Mouse (Mus musculus): ENCODE measurements around the gene Tmem164. TPM values are rescaled to one million over a fixed set of nuclear protein-coding genes. Genes with fewer than 3 reads are reported as not detected.
A peak's percentile ranks its signal among the peaks of the same experiment; 100 is the strongest.
"Not testable (repeated sequence)": the region's sequence is repeated elsewhere in the genome, so short reads cannot be mapped to it uniquely, and the experiment has no call there.

Gene Tmem164
- 53.4 and 54.8 TPM in 2 replicates for polyA plus RNA-seq (2015; fragmentation: Nextera tagmentation; extraction: Ambion mirVana)

- H3K27me3 ChIP-seq: no peaks in the 10 kb centered on the region; the same call in 1 of the 2 replicates
- H3K4me2 ChIP-seq: peak within 1 kb of the TSS; percentile 73
- peak within 1 kb of the TSS; percentile 64 for H3K9ac ChIP-seq
- no peaks in the 10 kb centered on the region for H3K9me3 ChIP-seq (replicated peaks)
- 16% methylated on average over 14 of the region's 38 CpGs for WGBS
- H3K4me3 ChIP-seq: peak within 1 kb of the TSS; percentile 71
- ATAC-seq (replicated peaks; ENCODE audit: insufficient number of reproducible peaks, insufficient read depth, low FRiP score, low read depth): peak; percentile 86
- peak within 1 kb of the TSS; percentile 97 for H3K27ac ChIP-seq
- peaks cover 21% of the 10 kb centered on the region for H3K4me1 ChIP-seq (replicated peaks)
- no peaks in the 10 kb centered on the region for H3K36me3 ChIP-seq
Measured at GRCm38 (mm10) chrX:142681056-142681615, at the start of gene Tmem164. Gene Tmem164 (plus strand): TSS chrX:142681406.

GRCm38 (mm10) chrX:142632990-142633389 lies 48.2 kb upstream of the Tmem164 start:
- ATAC-seq (replicated peaks; ENCODE audit: insufficient number of reproducible peaks, insufficient read depth, low FRiP score, low read depth): 0 out of 2 replicates have a peak, but pooled peaks have one; percentile 27
- not testable (repeated sequence) for H3K36me3 ChIP-seq

GRCm38 (mm10) chrX:142647202-142647601 lies 34.0 kb upstream of the Tmem164 start:
- Histone ChIP-seq H3K4me3 (no peak overlapping the region), H3K27me3 (no peaks in the 10 kb centered on the region), H3K9me3 (replicated peaks) (no peaks in the 10 kb centered on the region), H3K36me3 (no peaks in the 10 kb centered on the region), H3K4me2 (no peak overlapping the region), H3K9ac (no peak overlapping the region), H3K4me1 (replicated peaks) (no peaks in the 10 kb centered on the region), H3K27ac (no peak overlapping the region)
- ATAC-seq (replicated peaks; ENCODE audit: insufficient number of reproducible peaks, insufficient read depth, low FRiP score, low read depth): no peak
- 71% methylated on average over 1 of the region's 1 CpGs for WGBS

More at GRCm38 (mm10) chrX:142632990-142633389, 48.2 kb upstream of the Tmem164 start:
- not testable (repeated sequence) for H3K9me3 ChIP-seq (replicated peaks); H3K27me3 ChIP-seq; H3K27ac ChIP-seq; H3K4me1 ChIP-seq (replicated peaks); H3K4me3 ChIP-seq; H3K9ac ChIP-seq
- 19% methylated on average over 15 of the region's 19 CpGs for WGBS
- peak overlapping the region; percentile 38 for H3K4me2 ChIP-seq

- no peak overlapping the region for H3K4me3 ChIP-seq
- no peaks in the 10 kb centered on the region for H3K4me1 ChIP-seq (replicated peaks)
- H3K27me3 ChIP-seq: no peaks in the 10 kb centered on the region
- ATAC-seq (replicated peaks; ENCODE audit: insufficient number of reproducible peaks, insufficient read depth, low FRiP score, low read depth): no peak
- no peaks in the 10 kb centered on the region for H3K9me3 ChIP-seq (replicated peaks)
- H3K27ac ChIP-seq: no peak overlapping the region
- no peak overlapping the region for H3K9ac ChIP-seq
- H3K36me3 ChIP-seq: no peaks in the 10 kb centered on the region
- H3K4me2 ChIP-seq: no peak overlapping the region
- 39% methylated on average over 6 of the region's 6 CpGs for WGBS
Measured at GRCm38 (mm10) chrX:142650117-142650764, 31.0 kb upstream of the Tmem164 start.

- H3K4me2 ChIP-seq: no peak overlapping the region
- H3K4me3 ChIP-seq: no peak overlapping the region
- no peaks in the 10 kb centered on the region for H3K4me1 ChIP-seq (replicated peaks)
- H3K36me3 ChIP-seq: no peaks in the 10 kb centered on the region
- H3K27ac ChIP-seq: peak overlapping the region; percentile 57
- no peaks in the 10 kb centered on the region for H3K27me3 ChIP-seq
- ATAC-seq (replicated peaks; ENCODE audit: insufficient number of reproducible peaks, insufficient read depth, low FRiP score, low read depth): no peak
- H3K9me3 ChIP-seq (replicated peaks): no peaks in the 10 kb centered on the region
- H3K9ac ChIP-seq: no peak overlapping the region
- 48% methylated on average over 4 of the region's 4 CpGs for WGBS
Measured at GRCm38 (mm10) chrX:142664704-142665422, 16.3 kb upstream of the Tmem164 start.

- H3K4me3 ChIP-seq: no peak overlapping the region
- no peak for ATAC-seq (replicated peaks; ENCODE audit: insufficient number of reproducible peaks, insufficient read depth, low FRiP score, low read depth)
- H3K27ac ChIP-seq: peak overlapping the region; percentile 57; the same call in 1 of the 2 replicates
Measured at GRCm38 (mm10) chrX:142665423-142665805, 15.8 kb upstream of the Tmem164 start.

GRCm38 (mm10) chrX:142669312-142670091 lies 11.7 kb upstream of the Tmem164 start:
- no peaks in the 10 kb centered on the region for H3K36me3 ChIP-seq
- no peaks in the 10 kb centered on the region for H3K9me3 ChIP-seq (replicated peaks)
- WGBS: 62% methylated on average over 9 of the region's 9 CpGs
- H3K27me3 ChIP-seq: no peaks in the 10 kb centered on the region
- H3K4me2 ChIP-seq: no peak overlapping the region
- H3K9ac ChIP-seq: no peak overlapping the region
- H3K4me1 ChIP-seq (replicated peaks): no peaks in the 10 kb centered on the region
- H3K27ac ChIP-seq: no peak overlapping the region
- no peak overlapping the region for H3K4me3 ChIP-seq
- no peak for ATAC-seq (replicated peaks; ENCODE audit: insufficient number of reproducible peaks, insufficient read depth, low FRiP score, low read depth)

More at GRCm38 (mm10) chrX:142665423-142665805, 15.8 kb upstream of the Tmem164 start:
- Histone ChIP-seq H3K27me3 (no peaks in the 10 kb centered on the region), H3K4me1 (replicated peaks) (no peaks in the 10 kb centered on the region), H3K9me3 (replicated peaks) (no peaks in the 10 kb centered on the region), H3K4me2 (no peak overlapping the region), H3K36me3 (no peaks in the 10 kb centered on the region), H3K9ac (no peak overlapping the region)

GRCm38 (mm10) chrX:142670121-142670520 lies 11.1 kb upstream of the Tmem164 start:
- no peak overlapping the region for H3K4me3 ChIP-seq
- no peak overlapping the region for H3K4me2 ChIP-seq
- H3K4me1 ChIP-seq (replicated peaks): no peaks in the 10 kb centered on the region
- no peak overlapping the region for H3K27ac ChIP-seq
- no peaks in the 10 kb centered on the region for H3K9me3 ChIP-seq (replicated peaks)
- 52% methylated on average over 3 of the region's 3 CpGs for WGBS
- H3K9ac ChIP-seq: no peak overlapping the region
- H3K27me3 ChIP-seq: no peaks in the 10 kb centered on the region
- no peaks in the 10 kb centered on the region for H3K36me3 ChIP-seq
- no peak for ATAC-seq (replicated peaks; ENCODE audit: insufficient number of reproducible peaks, insufficient read depth, low FRiP score, low read depth)

GRCm38 (mm10) chrX:142671141-142671540 lies 10.1 kb upstream of the Tmem164 start:
- H3K9ac ChIP-seq: no peak overlapping the region
- WGBS: 64% methylated on average over 1 of the region's 1 CpGs
- no peaks in the 10 kb centered on the region for H3K36me3 ChIP-seq
- H3K4me1 ChIP-seq (replicated peaks): no peaks in the 10 kb centered on the region
- H3K9me3 ChIP-seq (replicated peaks): no peaks in the 10 kb centered on the region
- H3K27me3 ChIP-seq: no peaks in the 10 kb centered on the region
- ATAC-seq (replicated peaks; ENCODE audit: insufficient number of reproducible peaks, insufficient read depth, low FRiP score, low read depth): no peak
- H3K4me2 ChIP-seq: no peak overlapping the region
- no peak overlapping the region for H3K4me3 ChIP-seq
- no peak overlapping the region for H3K27ac ChIP-seq

- Histone ChIP-seq H3K9me3 (replicated peaks) (no peaks in the 10 kb centered on the region), H3K9ac (no peak overlapping the region), H3K27ac (no peak overlapping the region), H3K4me2 (no peak overlapping the region), H3K4me1 (replicated peaks) (no peaks in the 10 kb centered on the region), H3K27me3 (no peaks in the 10 kb centered on the region), H3K36me3 (no peaks in the 10 kb centered on the region), H3K4me3 (no peak overlapping the region)
- WGBS: 75% methylated on average over 1 of the region's 1 CpGs
- ATAC-seq (replicated peaks; ENCODE audit: insufficient number of reproducible peaks, insufficient read depth, low FRiP score, low read depth): no peak
Measured at GRCm38 (mm10) chrX:142672701-142673100, 8.5 kb upstream of the Tmem164 start.

GRCm38 (mm10) chrX:142677193-142677592 lies 4.0 kb upstream of the Tmem164 start:
- no peak for ATAC-seq (replicated peaks; ENCODE audit: insufficient number of reproducible peaks, insufficient read depth, low FRiP score, low read depth)
- 50% methylated on average over 3 of the region's 3 CpGs for WGBS

More at GRCm38 (mm10) chrX:142677193-142677592, 4.0 kb upstream of the Tmem164 start:
- Histone ChIP-seq H3K9ac (no peak overlapping the region), H3K4me2 (no peak overlapping the region), H3K27ac (no peak overlapping the region), H3K4me1 (replicated peaks) (no peaks in the 10 kb centered on the region), H3K9me3 (replicated peaks) (no peaks in the 10 kb centered on the region), H3K36me3 (no peaks in the 10 kb centered on the region), H3K4me3 (no peak overlapping the region), H3K27me3 (no peaks in the 10 kb centered on the region)

Measured in heart, embryonic 15.5 days (tissue).